Mouse (Mus musculus) embryonic fibroblast, embryonic 13.5 days (primary cell): Measurements from ENCODE around the gene Spen. TPM values are rescaled to one million over a fixed set of nuclear protein-coding genes. Genes with fewer than 3 reads are reported as not detected.

Experiments used
- H3K27ac ChIP-seq: 2 replicates; pipeline ENCODE4 v1.5.1; 2012; ENCODE audit warnings: low read length, control low read depth, inconsistent platforms; ENCODE audit not compliant: insufficient read depth
- H3K4me1 ChIP-seq: 2 replicates; pipeline ENCODE4 v1.6.1; 2011; ENCODE audit warnings: low read length; ENCODE audit not compliant: control insufficient read depth, insufficient read depth
- H3K4me3 ChIP-seq: 2 replicates; pipeline ENCODE4 v1.5.1; 2011; ENCODE audit warnings: mild to moderate bottlenecking, control low read depth, low read length; ENCODE audit not compliant: insufficient read depth
- CTCF ChIP-seq: IDR thresholded peaks from 2 replicates; pipeline ENCODE4 v1.5.1; 2011; ENCODE audit warnings: mild to moderate bottlenecking, control low read depth, low read length, moderate library complexity, borderline replicate concordance; ENCODE audit not compliant: insufficient read depth
- POLR2A ChIP-seq: IDR thresholded peaks from 2 replicates; pipeline ENCODE4 v1.6.1; 2011; ENCODE audit warnings: low read depth, mild to moderate bottlenecking, control low read depth, low read length, moderate library complexity
- polyA plus RNA-seq: library from polyadenylated mRNA; stranded (reverse); fragments of >200 nt; gene quantifications from 2 replicates; pipeline ENCODE4 v1.2.4, GENCODE M21; 2011; ENCODE audit warnings: low read depth; ENCODE audit not compliant: missing spikeins, insufficient read length

Spen gene
- polyA plus RNA-seq, 1 experiment = 21.2 TPM

DNA sequence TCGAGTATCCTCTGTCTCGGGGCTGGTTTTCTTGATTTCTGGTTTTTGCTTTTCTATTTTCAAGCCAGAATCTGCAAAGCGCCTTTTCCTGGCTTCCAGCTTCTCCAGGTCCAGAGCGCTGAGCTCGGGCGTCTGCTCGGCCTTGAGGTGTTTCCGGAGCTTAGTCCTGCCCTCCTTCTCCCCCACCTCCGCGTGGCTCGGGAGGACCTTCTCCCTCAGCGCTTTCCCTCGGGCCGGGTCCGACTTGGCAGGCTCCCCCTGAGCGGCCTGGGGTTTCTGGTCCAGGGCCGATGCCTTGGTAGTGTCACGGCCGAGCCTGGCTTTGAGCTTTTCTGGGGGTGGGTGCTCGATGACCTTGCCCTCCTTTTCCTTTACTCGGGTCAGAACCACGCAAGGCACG lies 60.2 kb downstream of the Spen start:
- TF ChIP-seq POLR2A = no peak
- no peak for TF ChIP-seq CTCF
- H3K4me3 ChIP-seq = no peak overlapping the region
- peak overlapping the region; percentile 2 for H3K27ac ChIP-seq
- H3K4me1 ChIP-seq = no peaks in the 10 kb centered on the region

DNA sequence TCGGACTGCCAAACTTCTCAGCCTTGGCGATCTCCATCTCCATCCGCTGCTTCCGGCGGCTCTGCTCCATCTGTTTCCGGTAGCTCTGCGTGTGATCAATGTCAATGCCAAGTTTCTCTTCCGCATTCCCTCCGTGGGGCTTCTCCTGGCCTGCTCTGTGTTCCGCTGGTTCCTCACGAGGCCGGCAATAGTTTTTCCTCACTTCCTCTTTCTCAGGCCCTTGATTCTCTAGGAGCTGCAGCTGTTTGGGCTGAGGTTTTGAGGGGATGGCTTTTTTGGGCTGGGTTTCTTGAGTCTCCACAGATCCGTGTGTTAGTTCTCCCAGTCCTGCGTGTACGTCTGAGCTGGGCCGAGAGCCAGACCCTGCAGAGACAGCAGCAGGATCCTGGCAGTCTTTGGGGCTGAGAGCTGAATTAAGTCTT lies 60.7 kb downstream of the Spen start:
- Histone ChIP-seq H3K27ac (peak overlapping the region; percentile 2; the same call in 1 of the 2 replicates), H3K4me3 (no peak overlapping the region), H3K4me1 (no peaks in the 10 kb centered on the region)
- TF ChIP-seq POLR2A = no peak
- TF ChIP-seq CTCF = no peak

- Histone ChIP-seq H3K27ac (no peak overlapping the region), H3K4me3 (no peak overlapping the region), H3K4me1 (no peaks in the 10 kb centered on the region)
- TF ChIP-seq CTCF (no peak), POLR2A (no peak)
These were observed 64.0 kb downstream of the Spen start for GRCm38 (mm10) chr4:141474431-141474830.

DNA sequence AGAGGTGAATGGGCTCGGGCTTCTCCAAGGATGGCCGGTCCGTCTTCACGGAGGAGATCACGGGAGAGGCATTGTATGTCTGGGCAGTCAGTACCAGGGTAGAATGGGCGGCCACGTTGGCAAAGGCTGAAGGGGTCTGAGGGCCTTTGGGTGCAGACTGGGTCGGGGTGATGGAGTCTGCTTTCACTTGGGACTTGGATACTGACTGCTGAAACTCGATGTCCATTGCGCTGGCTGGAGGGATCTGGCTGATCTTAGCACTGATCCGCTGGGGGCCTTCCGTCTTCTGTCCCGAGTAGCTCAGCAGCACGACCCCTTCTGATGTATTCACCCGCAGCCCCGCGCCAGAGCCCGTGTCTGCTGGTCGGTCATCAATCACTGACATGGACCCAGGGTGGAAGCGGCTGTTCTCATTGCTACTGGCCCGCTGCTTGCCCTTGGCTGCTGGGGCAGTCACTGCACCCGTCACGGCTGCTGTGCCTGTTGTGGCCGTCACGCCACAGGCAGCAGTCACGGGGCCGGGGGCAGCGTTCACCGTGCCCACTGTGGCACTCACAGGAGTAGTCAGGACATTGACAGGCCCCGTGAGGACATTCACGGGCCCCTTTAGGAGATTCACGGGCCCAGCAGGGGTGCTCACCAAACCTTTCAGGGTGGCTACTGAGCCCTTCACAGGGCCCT lies 65.6 kb downstream of the Spen start:
- no peak overlapping the region for H3K27ac ChIP-seq
- no peaks in the 10 kb centered on the region for H3K4me1 ChIP-seq
- TF ChIP-seq CTCF = no peak
- no peak for TF ChIP-seq POLR2A
- H3K4me3 ChIP-seq = no peak overlapping the region

- no peaks in the 10 kb centered on the region for H3K4me1 ChIP-seq
- no peak for TF ChIP-seq CTCF
- TF ChIP-seq POLR2A = no peak
- H3K4me3 ChIP-seq = no peak overlapping the region
- no peak overlapping the region for H3K27ac ChIP-seq
These were observed 66.9 kb downstream of the Spen start for GRCm38 (mm10) chr4:141471491-141471890.

GRCm38 (mm10) chr4:141469343-141469742 lies 69.1 kb downstream of the Spen start:
- Histone ChIP-seq H3K4me1 (no peaks in the 10 kb centered on the region), H3K4me3 (no peak overlapping the region), H3K27ac (no peak overlapping the region)
- TF ChIP-seq CTCF (no peak), POLR2A (no peak)

DNA sequence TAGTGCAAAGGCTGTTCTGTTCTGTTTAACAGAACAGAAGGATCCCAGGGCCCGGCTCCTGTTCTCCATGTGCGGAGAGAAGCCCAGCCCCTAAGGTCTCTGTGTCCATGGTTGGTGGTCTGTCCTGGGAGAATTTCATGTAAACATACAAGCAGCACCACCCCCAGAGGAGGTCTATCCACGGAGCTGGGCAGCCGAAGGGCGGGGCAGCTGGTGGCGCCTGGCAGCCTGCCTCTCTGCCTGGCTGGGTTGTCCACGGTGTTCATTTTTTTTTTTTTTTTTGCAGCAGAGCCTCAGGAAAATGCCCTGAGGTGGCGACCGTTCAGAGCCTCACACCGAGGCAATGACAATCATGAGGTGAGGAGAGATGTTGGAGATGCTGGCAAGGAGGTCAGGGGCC lies 69.8 kb downstream of the Spen start:
- TF ChIP-seq POLR2A (no peak), CTCF (no peak)
- H3K27ac ChIP-seq = no peak overlapping the region
- no peak overlapping the region for H3K4me3 ChIP-seq
- no peaks in the 10 kb centered on the region for H3K4me1 ChIP-seq

GRCm38 (mm10) chr4:141467581-141467927 lies 70.8 kb downstream of the Spen start:
- TF ChIP-seq CTCF (no peak), POLR2A (no peak)
- Histone ChIP-seq H3K4me1 (no peaks in the 10 kb centered on the region), H3K4me3 (no peak overlapping the region), H3K27ac (no peak overlapping the region)

GRCm38 (mm10) chr4:141466844-141467580 lies 71.4 kb downstream of the Spen start:
- no peak overlapping the region for H3K27ac ChIP-seq

GRCm38 (mm10) chr4:141466289-141466795 lies 72.1 kb downstream of the Spen start:
- TF ChIP-seq POLR2A (no peak), CTCF (no peak)
- Histone ChIP-seq H3K4me3 (no peak overlapping the region), H3K4me1 (no peaks in the 10 kb centered on the region), H3K27ac (no peak overlapping the region)

More at GRCm38 (mm10) chr4:141466844-141467580, 71.4 kb downstream of the Spen start:
- Histone ChIP-seq H3K4me1 (no peaks in the 10 kb centered on the region), H3K4me3 (no peak overlapping the region)
- TF ChIP-seq CTCF = peak; percentile 29; the same call in 1 of the 2 replicates
- TF ChIP-seq POLR2A = no peak
